Mouse (Mus musculus) forebrain, embryonic 12.5 days (tissue): ENCODE measurements around the gene Prdx5. TPM values are rescaled to one million over a fixed set of nuclear protein-coding genes. Genes with fewer than 3 reads are reported as not detected.
A peak's percentile ranks its signal among the peaks of the same experiment; 100 is the strongest.

Experiments used
- ATAC-seq: fragments of 200-750 bp; cut with Nextera tagmentation; 2 replicates; pipeline ENCODE4 v1.8.0; 2017; ENCODE audit warnings: moderate TSS enrichment; ENCODE audit not compliant: low FRiP score
- H3K27ac ChIP-seq: fragments of 300-500 bp; sonication (generic); 2 replicates; pipeline ENCODE4 v1.5.1; 2016; ENCODE audit warnings: mild to moderate bottlenecking
- H3K27me3 ChIP-seq: fragments of 300-500 bp; sonication (generic); 2 replicates; pipeline ENCODE4 v1.6.1; 2016; ENCODE audit warnings: mild to moderate bottlenecking
- H3K36me3 ChIP-seq: fragments of 300-500 bp; sonication (generic); replicated peaks from 2 replicates; pipeline ENCODE4 v1.6.1; 2016; ENCODE audit warnings: mild to moderate bottlenecking
- H3K4me1 ChIP-seq: fragments of 300-500 bp; sonication (generic); 2 replicates; pipeline ENCODE4 v1.6.1; 2016
- H3K4me2 ChIP-seq: fragments of 300-500 bp; sonication (generic); 2 replicates; pipeline ENCODE4 v1.6.1; 2016; ENCODE audit warnings: mild to moderate bottlenecking, moderate library complexity
- H3K4me3 ChIP-seq: fragments of 300-500 bp; sonication (generic); replicated peaks from 2 replicates; pipeline ENCODE4 v1.5.1; 2016; ENCODE audit warnings: mild to moderate bottlenecking
- H3K9ac ChIP-seq: fragments of 300-500 bp; sonication (generic); 2 replicates; pipeline ENCODE4 v1.6.1; 2016; ENCODE audit warnings: mild to moderate bottlenecking
- H3K9me3 ChIP-seq: fragments of 300-500 bp; sonication (generic); 2 replicates; pipeline ENCODE4 v1.6.1; 2016
- WGBS: fragments of 180-500 bp; shearing (Covaris S2); methylation state at CpG from one replicate; pipeline ENCODE4 v1.1.7; 2016; 5-methylcytosine and 5-hydroxymethylcytosine counted together
- polyA plus RNA-seq: library from polyadenylated mRNA; unstranded; fragments of >200 nt; fragmentation: Nextera tagmentation; extraction: Ambion mirVana; gene quantifications from 2 replicates; pipeline ENCODE4 v1.2.1, GENCODE M21; 2016

Prdx5 gene
- 148 and 160 TPM in 2 replicates for polyA plus RNA-seq

- Histone ChIP-seq H3K36me3 (peaks cover 60% of the 10 kb centered on the region), H3K4me2 (peak within 1 kb of the TSS; percentile 72), H3K4me3 (peak within 1 kb of the TSS; percentile 65), H3K27ac (peak within 1 kb of the TSS; percentile 98), H3K4me1 (peaks cover 29% of the 10 kb centered on the region), H3K9ac (peak within 1 kb of the TSS; percentile 72), H3K9me3 (no peaks in the 10 kb centered on the region), H3K27me3 (no peaks in the 10 kb centered on the region)
- under 1% methylated on average over 65 of the region's 65 CpGs for WGBS
- ATAC-seq: peak; percentile 92
These were observed at the start of gene Prdx5, which contains the start of gene Trmt112 for GRCm38 (mm10) chr19:6909507-6910289. Gene Prdx5 (minus strand): TSS chr19:6910106. Gene Trmt112 (plus strand): TSS chr19:6909698.

DNA sequence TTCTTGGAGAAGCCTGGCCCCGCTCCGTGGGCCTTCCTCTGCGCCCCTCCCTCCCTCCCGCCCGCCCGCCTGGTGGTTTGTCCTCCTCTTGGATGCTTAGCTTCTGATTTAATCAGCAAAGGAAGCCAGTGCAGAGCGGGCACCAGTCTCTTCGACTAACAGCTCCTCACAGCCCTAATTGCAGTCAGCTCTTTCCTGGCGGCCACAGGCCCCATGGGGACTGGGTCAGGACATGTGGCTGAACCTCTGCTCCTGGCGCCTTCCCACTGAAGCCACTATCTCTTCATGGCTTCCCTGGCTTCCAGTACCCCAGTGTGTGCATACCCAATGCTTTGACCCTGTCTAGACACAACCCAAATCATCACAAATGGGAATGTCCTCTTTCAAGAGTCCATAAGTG, 46.6 kb upstream of the Prdx5 start:
- 80% methylated on average over 9 of the region's 10 CpGs for WGBS

DNA sequence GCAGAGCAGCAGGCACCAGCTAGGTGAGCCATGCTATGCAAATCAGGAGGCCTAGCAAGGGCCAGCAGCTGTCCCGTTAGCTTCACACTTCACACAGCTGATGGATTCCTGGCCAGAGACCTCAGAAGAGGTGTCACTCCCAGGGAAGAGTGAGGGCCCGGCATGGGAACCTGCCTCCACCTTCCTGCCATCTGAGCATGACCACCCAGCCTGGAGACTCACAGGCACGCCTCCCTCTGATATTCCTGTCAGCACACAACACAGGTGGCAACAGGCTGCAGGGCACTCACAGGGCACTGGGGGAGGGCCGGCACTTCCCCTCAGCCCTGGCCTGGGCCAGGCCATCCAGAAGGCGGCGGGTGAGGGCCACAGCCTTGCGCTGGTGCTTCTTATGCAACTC, 45.5 kb upstream of the Prdx5 start:
- Histone ChIP-seq H3K9me3 (no peaks in the 10 kb centered on the region), H3K4me2 (no peak overlapping the region), H3K4me1 (peaks cover 11% of the 10 kb centered on the region), H3K36me3 (peaks cover 38% of the 10 kb centered on the region), H3K4me3 (no peak overlapping the region), H3K27ac (no peak overlapping the region), H3K27me3 (no peaks in the 10 kb centered on the region), H3K9ac (no peak overlapping the region)
- 89% methylated on average over 7 of the region's 7 CpGs for WGBS
- ATAC-seq: no peak

More for the DNA sequence above, 46.6 kb upstream of the Prdx5 start:
- Histone ChIP-seq H3K36me3 (peaks cover 38% of the 10 kb centered on the region), H3K9ac (no peak overlapping the region), H3K4me2 (no peak overlapping the region), H3K4me1 (peaks cover 11% of the 10 kb centered on the region), H3K9me3 (no peaks in the 10 kb centered on the region), H3K4me3 (no peak overlapping the region), H3K27me3 (no peaks in the 10 kb centered on the region), H3K27ac (no peak overlapping the region)
- no peak for ATAC-seq

- no peaks in the 10 kb centered on the region for H3K9me3 ChIP-seq
- H3K9ac ChIP-seq: no peak overlapping the region
- 54% methylated on average over 9 of the region's 9 CpGs for WGBS
- no peak overlapping the region for H3K27ac ChIP-seq
- no peak overlapping the region for H3K4me2 ChIP-seq
- no peak overlapping the region for H3K4me3 ChIP-seq
- H3K27me3 ChIP-seq: no peaks in the 10 kb centered on the region
- peaks cover 18% of the 10 kb centered on the region for H3K4me1 ChIP-seq
- ATAC-seq: no peak
- H3K36me3 ChIP-seq: peaks cover 26% of the 10 kb centered on the region
These were observed 44.1 kb upstream of the Prdx5 start for GRCm38 (mm10) chr19:6954046-6954445.

GRCm38 (mm10) chr19:6952712-6953037, 42.8 kb upstream of the Prdx5 start:
- ATAC-seq: no peak

DNA sequence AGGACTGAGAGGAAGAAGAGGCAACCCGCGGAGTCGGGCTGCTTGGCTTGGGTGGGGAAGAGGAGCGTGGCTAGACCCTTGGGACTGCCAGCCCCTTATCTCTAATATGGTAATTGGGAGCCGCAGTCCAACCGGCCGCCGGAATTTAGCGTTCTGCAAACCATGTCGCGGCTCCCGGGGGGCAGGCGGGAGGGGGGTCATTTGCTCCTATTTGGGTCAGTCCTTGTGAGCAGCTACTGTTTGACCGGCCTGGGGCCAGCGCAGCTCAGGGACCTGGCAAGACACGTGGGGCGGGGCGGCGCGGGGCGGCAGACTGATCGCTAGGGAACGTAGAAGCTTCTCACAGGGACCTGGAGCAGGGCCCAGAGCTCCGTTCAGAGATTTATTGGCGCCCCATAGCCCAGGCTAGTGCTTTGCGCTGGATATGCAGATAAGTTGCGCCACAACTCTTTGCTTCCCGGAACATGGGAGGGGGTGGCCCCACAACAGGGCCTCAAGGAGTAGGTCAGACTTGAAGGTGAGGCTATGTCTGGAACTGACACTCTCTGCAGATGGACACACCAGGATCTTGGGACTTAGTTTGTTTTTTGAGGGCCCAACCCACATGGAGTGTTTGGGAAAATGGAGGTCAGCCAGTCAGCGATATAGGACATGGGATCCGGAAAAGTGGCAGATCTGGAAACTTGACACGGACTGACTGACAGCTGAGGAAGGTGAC, 42.2 kb upstream of the Prdx5 start:
- Histone ChIP-seq H3K4me2 (peak overlapping the region; percentile 98), H3K36me3 (peaks cover 20% of the 10 kb centered on the region), H3K9ac (peak overlapping the region; percentile 77), H3K27me3 (no peaks in the 10 kb centered on the region), H3K9me3 (no peaks in the 10 kb centered on the region), H3K27ac (peak overlapping the region; percentile 98), H3K4me1 (peaks cover 18% of the 10 kb centered on the region), H3K4me3 (peak overlapping the region; percentile 60)
- WGBS: 2% methylated on average over 31 of the region's 31 CpGs
- peak; percentile 47 for ATAC-seq

More at GRCm38 (mm10) chr19:6952712-6953037, 42.8 kb upstream of the Prdx5 start:
- Histone ChIP-seq H3K27me3 (no peaks in the 10 kb centered on the region), H3K27ac (peak overlapping the region; percentile 10; the same call in 1 of the 2 replicates), H3K36me3 (peaks cover 19% of the 10 kb centered on the region), H3K9ac (peak overlapping the region; percentile 77), H3K9me3 (no peaks in the 10 kb centered on the region), H3K4me3 (peak overlapping the region; percentile 60), H3K4me1 (peaks cover 18% of the 10 kb centered on the region), H3K4me2 (peak overlapping the region; percentile 98)
- WGBS: 40% methylated on average over 3 of the region's 3 CpGs

- ATAC-seq: peak; percentile 82
- peaks cover 22% of the 10 kb centered on the region for H3K36me3 ChIP-seq
- H3K27ac ChIP-seq: peak overlapping the region; percentile 98
- H3K4me3 ChIP-seq: peak overlapping the region; percentile 60
- no peaks in the 10 kb centered on the region for H3K27me3 ChIP-seq
- no peaks in the 10 kb centered on the region for H3K9me3 ChIP-seq
- peaks cover 18% of the 10 kb centered on the region for H3K4me1 ChIP-seq
- H3K9ac ChIP-seq: peak overlapping the region; percentile 77
- peak overlapping the region; percentile 98 for H3K4me2 ChIP-seq
- WGBS: under 1% methylated on average over 35 of the region's 35 CpGs
These were observed 41.6 kb upstream of the Prdx5 start for GRCm38 (mm10) chr19:6951381-6951968.

DNA sequence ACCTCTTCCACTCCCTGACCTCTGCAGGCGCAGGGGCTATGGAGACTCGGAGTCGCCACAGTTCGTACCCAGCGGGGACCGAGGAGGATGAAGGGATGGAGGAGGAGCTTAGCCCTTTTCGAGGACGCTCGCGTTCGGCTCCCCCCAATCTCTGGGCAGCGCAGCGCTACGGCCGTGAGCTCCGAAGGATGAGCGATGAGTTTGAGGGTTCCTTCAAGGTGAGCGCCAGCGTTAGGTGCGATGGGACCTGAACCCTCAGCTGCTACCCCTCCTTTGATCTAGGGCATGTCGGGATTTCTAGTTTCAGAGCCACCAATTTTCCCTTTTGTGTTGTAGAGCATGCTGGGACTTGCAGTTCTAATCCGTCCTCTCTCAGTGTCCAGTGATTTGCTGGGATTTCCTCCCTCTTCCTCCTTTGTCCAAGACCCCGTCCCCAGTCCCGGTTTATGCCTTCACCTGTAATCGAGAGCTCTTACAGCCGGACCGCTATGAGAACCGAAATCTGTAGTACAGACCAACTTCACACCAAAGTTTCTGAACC, 40.8 kb upstream of the Prdx5 start:
- H3K27me3 ChIP-seq: no peaks in the 10 kb centered on the region
- 0% methylated on average over 28 of the region's 28 CpGs for WGBS
- H3K36me3 ChIP-seq: peaks cover 21% of the 10 kb centered on the region
- H3K9ac ChIP-seq: peak overlapping the region; percentile 77
- H3K9me3 ChIP-seq: no peaks in the 10 kb centered on the region
- peaks cover 18% of the 10 kb centered on the region for H3K4me1 ChIP-seq
- H3K4me3 ChIP-seq: peak overlapping the region; percentile 60
- H3K27ac ChIP-seq: peak overlapping the region; percentile 98
- H3K4me2 ChIP-seq: peak overlapping the region; percentile 98
- peak; percentile 68 for ATAC-seq

DNA sequence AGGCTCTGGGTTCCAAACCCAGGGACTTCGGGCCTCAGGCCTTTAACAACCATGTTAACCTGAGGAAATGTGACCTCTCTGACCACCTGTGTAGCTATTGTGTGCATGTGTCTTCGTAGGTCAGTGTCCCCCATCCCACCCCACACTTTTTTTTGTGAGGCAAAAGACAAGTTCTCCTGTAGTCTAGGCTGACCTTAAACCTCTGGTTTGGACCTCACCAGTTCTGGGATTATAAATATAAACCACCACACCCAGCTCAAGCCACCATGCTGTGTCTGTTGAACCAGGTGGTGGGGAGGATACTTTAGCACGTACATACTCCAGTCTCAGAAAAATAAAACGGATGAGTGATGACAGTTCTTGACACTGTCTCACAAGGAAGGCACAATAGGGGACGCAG, 40.0 kb upstream of the Prdx5 start:
- no peak for ATAC-seq

DNA sequence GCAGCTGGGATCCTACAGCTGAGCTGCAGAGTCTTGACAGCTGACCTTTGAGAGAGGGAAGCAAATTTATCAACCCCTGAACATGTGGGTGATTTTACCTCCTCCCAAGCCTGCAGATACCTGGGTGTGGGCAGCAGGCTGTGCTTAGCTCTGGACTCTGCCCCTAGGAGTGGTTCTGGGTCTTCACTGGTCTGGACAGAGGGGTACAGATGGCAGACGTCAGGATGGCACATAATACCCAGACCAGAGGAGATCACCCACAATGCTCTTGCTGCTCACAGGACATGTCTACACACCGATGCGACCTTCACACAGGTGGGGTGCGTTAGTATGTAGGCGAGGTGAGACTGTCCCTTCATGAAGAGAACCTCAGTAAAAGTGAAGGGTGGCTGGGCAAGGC, 39.6 kb upstream of the Prdx5 start:
- H3K4me2 ChIP-seq: 0 out of 2 replicates have a peak overlapping the region, but pooled peaks have one; percentile 98
- ATAC-seq: no peak
- no peak overlapping the region for H3K27ac ChIP-seq
- 0 out of 2 replicates have a peak overlapping the region, but pooled peaks have one; percentile 60 for H3K4me3 ChIP-seq
- no peak overlapping the region for H3K9ac ChIP-seq
- H3K4me1 ChIP-seq: peaks cover 18% of the 10 kb centered on the region
- H3K9me3 ChIP-seq: no peaks in the 10 kb centered on the region
- H3K27me3 ChIP-seq: no peaks in the 10 kb centered on the region
- WGBS: 88% methylated on average over 5 of the region's 5 CpGs
- 0 out of 2 replicates have a peak, but pooled peaks cover 16% of the 10 kb centered on the region for H3K36me3 ChIP-seq

More for the DNA sequence above, 40.0 kb upstream of the Prdx5 start:
- peaks cover 19% of the 10 kb centered on the region for H3K36me3 ChIP-seq
- H3K4me3 ChIP-seq: peak overlapping the region; percentile 60
- 56% methylated on average over 5 of the region's 5 CpGs for WGBS
- H3K27me3 ChIP-seq: no peaks in the 10 kb centered on the region
- H3K27ac ChIP-seq: peak overlapping the region; percentile 98; the same call in 1 of the 2 replicates
- no peaks in the 10 kb centered on the region for H3K9me3 ChIP-seq
- peak overlapping the region; percentile 77 for H3K9ac ChIP-seq
- peaks cover 18% of the 10 kb centered on the region for H3K4me1 ChIP-seq
- peak overlapping the region; percentile 98 for H3K4me2 ChIP-seq

DNA sequence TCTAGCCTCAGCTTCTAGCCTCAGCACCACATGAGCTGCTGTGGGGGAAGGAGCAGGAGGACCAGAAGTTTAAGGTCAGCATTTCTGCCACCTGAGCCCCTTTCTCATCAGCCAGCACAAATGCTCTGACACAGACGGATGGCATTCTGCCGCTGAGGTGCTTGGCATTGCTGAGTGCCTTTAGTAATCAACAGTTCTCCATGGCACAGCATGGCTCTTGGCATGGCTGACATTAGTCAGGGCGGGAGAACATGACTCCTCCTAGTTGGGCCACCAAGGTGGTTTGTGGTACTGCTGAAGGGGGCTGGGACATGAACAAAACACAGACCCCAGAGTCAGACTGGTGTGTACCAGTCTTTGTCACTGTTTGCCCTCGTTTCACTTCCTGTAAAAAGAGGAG, 38.3 kb upstream of the Prdx5 start:
- Histone ChIP-seq H3K36me3 (0 out of 2 replicates have a peak, but pooled peaks cover 11% of the 10 kb centered on the region), H3K4me1 (peaks cover 18% of the 10 kb centered on the region), H3K9me3 (no peaks in the 10 kb centered on the region), H3K27ac (no peak overlapping the region), H3K4me2 (no peak overlapping the region), H3K27me3 (no peaks in the 10 kb centered on the region), H3K9ac (no peak overlapping the region), H3K4me3 (no peak overlapping the region)
- WGBS: 82% methylated on average over 4 of the region's 4 CpGs
- ATAC-seq: no peak

DNA sequence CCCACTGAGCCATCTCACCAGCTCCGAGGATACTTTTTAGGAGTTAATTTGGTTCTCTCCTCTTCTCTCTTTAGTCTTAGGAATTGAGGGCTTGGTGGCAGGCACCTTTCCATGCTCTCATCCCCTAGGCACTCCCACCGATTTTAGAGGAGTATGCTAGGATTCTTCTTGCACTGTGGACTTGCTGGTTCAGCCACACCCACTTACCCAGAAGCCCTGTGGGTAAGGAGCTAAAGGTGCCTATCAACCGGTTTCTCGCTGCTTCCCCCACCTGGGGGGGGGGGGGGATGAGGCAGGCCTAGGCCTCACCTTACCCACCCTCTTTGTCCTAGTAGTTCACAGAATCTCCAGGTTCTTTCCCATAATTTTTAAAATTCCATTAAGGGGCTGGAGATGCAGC, 37.8 kb upstream of the Prdx5 start:
- H3K27ac ChIP-seq: no peak overlapping the region
- WGBS: 69% methylated on average over 4 of the region's 4 CpGs
- peaks cover 19% of the 10 kb centered on the region for H3K4me1 ChIP-seq
- no peaks in the 10 kb centered on the region for H3K9me3 ChIP-seq
- H3K4me3 ChIP-seq: no peak overlapping the region
- H3K36me3 ChIP-seq: 0 out of 2 replicates have a peak, but pooled peaks cover 11% of the 10 kb centered on the region
- no peak overlapping the region for H3K4me2 ChIP-seq
- no peak for ATAC-seq
- no peak overlapping the region for H3K9ac ChIP-seq
- no peaks in the 10 kb centered on the region for H3K27me3 ChIP-seq
